Mouse (Mus musculus): ENCODE results near the gene Lelp1. TPM values are rescaled to one million over a fixed set of nuclear protein-coding genes. Genes with fewer than 3 reads are reported as not detected.

Lelp1 gene
- total RNA-seq (2021) (not detected), polyA plus RNA-seq (2012; rRNA removed) (0.35 and 0.39 TPM in 2 replicates)
- long read RNA-seq, result 0 reads

- H3K27ac ChIP-seq, result no peak within 1 kb of the TSS
- WGBS, result 44% methylated on average over 1 of the region's 1 CpGs
- no peaks in the 10 kb centered on the region for H3K4me1 ChIP-seq (ENCODE audit: control insufficient read depth, insufficient read depth, low read length)
- H3K27me3 ChIP-seq (ENCODE audit: control insufficient read depth, insufficient read depth, low read length), result no peaks in the 10 kb centered on the region
- H3K36me3 ChIP-seq (ENCODE audit: control insufficient read depth, insufficient read depth, low read length), result no peaks in the 10 kb centered on the region
- TF ChIP-seq POLR2A (IDR thresholded peaks at IDR 0.05; ENCODE audit: insufficient read depth, low read depth, low read length), result no peak
- TF ChIP-seq CTCF (IDR thresholded peaks at IDR 0.05), result no peak
- TF ChIP-seq EP300 (IDR thresholded peaks at IDR 0.05; ENCODE audit: insufficient read depth, low read depth, low read length), result no peak
- no peak for DNase-seq
- no peak within 1 kb of the TSS for H3K9ac ChIP-seq (ENCODE audit: low read depth, low read length)
- no peak within 1 kb of the TSS for H3K4me3 ChIP-seq
- intact Hi-C loops (cut with DNase I), result no loop called here
- no peaks in the 10 kb centered on the region for H3K79me2 ChIP-seq (replicated peaks; ENCODE audit: control insufficient read depth, insufficient read depth, low read length)
These were observed at the start of gene Lelp1 for GRCm38 (mm10) chr3:92142644-92143043. TSS of gene Lelp1 (minus strand) at chr3:92142744.

- H3K4me3 ChIP-seq, result no peak overlapping the region
- no peaks in the 10 kb centered on the region for H3K27me3 ChIP-seq (ENCODE audit: control insufficient read depth, insufficient read depth, low read length)
- H3K9ac ChIP-seq (ENCODE audit: low read depth, low read length), result no peak overlapping the region
- WGBS, result 62% methylated on average over 1 of the region's 1 CpGs
- H3K27ac ChIP-seq, result no peak overlapping the region
- DNase-seq, result no peak
- intact Hi-C loops (cut with DNase I), result no loop called here
- TF ChIP-seq EP300 (IDR thresholded peaks at IDR 0.05; ENCODE audit: insufficient read depth, low read depth, low read length), result no peak
- no peak for TF ChIP-seq POLR2A (IDR thresholded peaks at IDR 0.05; ENCODE audit: insufficient read depth, low read depth, low read length)
- TF ChIP-seq CTCF (IDR thresholded peaks at IDR 0.05), result no peak
- H3K4me1 ChIP-seq (ENCODE audit: control insufficient read depth, insufficient read depth, low read length), result no peaks in the 10 kb centered on the region
- H3K36me3 ChIP-seq (ENCODE audit: control insufficient read depth, insufficient read depth, low read length), result no peaks in the 10 kb centered on the region
- no peaks in the 10 kb centered on the region for H3K79me2 ChIP-seq (replicated peaks; ENCODE audit: control insufficient read depth, insufficient read depth, low read length)
These were observed 34.3 kb upstream of the Lelp1 start for GRCm38 (mm10) chr3:92176880-92177279.

- intact Hi-C loops (cut with DNase I), result no loop called here
- DNase-seq, result no peak
- H3K4me1 ChIP-seq (ENCODE audit: control insufficient read depth, insufficient read depth, low read length), result no peaks in the 10 kb centered on the region
- H3K9ac ChIP-seq (ENCODE audit: low read depth, low read length), result no peak overlapping the region
- no peaks in the 10 kb centered on the region for H3K27me3 ChIP-seq (ENCODE audit: control insufficient read depth, insufficient read depth, low read length)
- 67% methylated on average over 3 of the region's 3 CpGs for WGBS
- no peaks in the 10 kb centered on the region for H3K79me2 ChIP-seq (replicated peaks; ENCODE audit: control insufficient read depth, insufficient read depth, low read length)
- H3K27ac ChIP-seq, result no peak overlapping the region
- H3K36me3 ChIP-seq (ENCODE audit: control insufficient read depth, insufficient read depth, low read length), result no peaks in the 10 kb centered on the region
- H3K4me3 ChIP-seq, result no peak overlapping the region
- TF ChIP-seq CTCF (IDR thresholded peaks at IDR 0.05), result no peak
- no peak for TF ChIP-seq POLR2A (IDR thresholded peaks at IDR 0.05; ENCODE audit: insufficient read depth, low read depth, low read length)
- no peak for TF ChIP-seq EP300 (IDR thresholded peaks at IDR 0.05; ENCODE audit: insufficient read depth, low read depth, low read length)
These were observed 27.3 kb upstream of the Lelp1 start for GRCm38 (mm10) chr3:92169847-92170246.

- peak; percentile 74 for TF ChIP-seq CTCF (IDR thresholded peaks at IDR 0.05)
- no peak for TF ChIP-seq POLR2A (IDR thresholded peaks at IDR 0.05; ENCODE audit: insufficient read depth, low read depth, low read length)
- TF ChIP-seq EP300 (IDR thresholded peaks at IDR 0.05; ENCODE audit: insufficient read depth, low read depth, low read length), result no peak
- intact Hi-C loops (cut with DNase I), result loop anchor here (10.0 kb wide), 1 partner anchor 451 kb away; the partner anchor contains the start of gene 2210017I01Rik
- no peaks in the 10 kb centered on the region for H3K27me3 ChIP-seq (ENCODE audit: control insufficient read depth, insufficient read depth, low read length)
- no peaks in the 10 kb centered on the region for H3K79me2 ChIP-seq (replicated peaks; ENCODE audit: control insufficient read depth, insufficient read depth, low read length)
- H3K36me3 ChIP-seq (ENCODE audit: control insufficient read depth, insufficient read depth, low read length), result no peaks in the 10 kb centered on the region
- no peak for DNase-seq
- no peak overlapping the region for H3K4me3 ChIP-seq
- H3K27ac ChIP-seq, result no peak overlapping the region
- no peak overlapping the region for H3K9ac ChIP-seq (ENCODE audit: low read depth, low read length)
- no peaks in the 10 kb centered on the region for H3K4me1 ChIP-seq (ENCODE audit: control insufficient read depth, insufficient read depth, low read length)
These were observed 10.8 kb upstream of the Lelp1 start for GRCm38 (mm10) chr3:92153322-92153721.

DNA sequence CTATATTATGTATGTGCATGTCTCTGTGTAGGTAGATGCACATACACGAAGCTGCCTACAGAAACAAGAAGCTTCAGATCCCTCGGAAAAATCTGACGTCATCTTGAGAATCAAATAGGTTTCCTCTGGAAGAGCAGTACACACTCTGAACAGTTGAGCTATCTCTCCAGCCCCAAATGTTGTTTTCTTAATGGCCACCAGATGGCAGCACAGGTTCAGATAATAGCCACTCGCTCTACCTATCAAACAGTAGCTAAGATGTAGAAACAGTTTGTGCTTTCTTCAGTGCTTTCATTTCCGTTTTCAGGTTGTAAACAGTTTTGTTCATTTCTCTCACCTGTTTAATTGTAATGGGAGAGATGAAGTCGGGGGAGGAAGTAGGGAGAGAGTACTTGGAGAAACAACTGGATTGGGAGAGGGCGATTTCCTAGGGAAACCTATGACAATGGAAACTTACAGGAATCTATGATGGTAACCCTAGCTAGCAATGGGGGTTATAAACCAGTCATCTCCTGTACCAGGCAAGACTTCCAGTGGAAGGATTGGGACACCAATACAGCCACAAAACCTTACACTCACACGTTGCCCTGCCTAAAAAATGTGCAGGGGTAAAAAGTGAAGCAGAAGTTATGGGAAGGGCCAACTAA, 8.2 kb upstream of the Lelp1 start:
- no peak overlapping the region for H3K27ac ChIP-seq
- no peaks in the 10 kb centered on the region for H3K79me2 ChIP-seq (replicated peaks; ENCODE audit: control insufficient read depth, insufficient read depth, low read length)
- no peak overlapping the region for H3K9ac ChIP-seq (ENCODE audit: low read depth, low read length)
- intact Hi-C loops (cut with DNase I), result loop anchor here (2.0 to 10.0 kb wide), 2 partner anchors 360 to 454 kb away; partner anchors contain the start of gene 2210017I01Rik
- H3K4me1 ChIP-seq (ENCODE audit: control insufficient read depth, insufficient read depth, low read length), result no peaks in the 10 kb centered on the region
- no peaks in the 10 kb centered on the region for H3K27me3 ChIP-seq (ENCODE audit: control insufficient read depth, insufficient read depth, low read length)
- peak; percentile 86 for TF ChIP-seq CTCF (IDR thresholded peaks at IDR 0.05)
- no peak for TF ChIP-seq POLR2A (IDR thresholded peaks at IDR 0.05; ENCODE audit: insufficient read depth, low read depth, low read length)
- WGBS, result 21% methylated on average over 8 of the region's 8 CpGs
- no peak overlapping the region for H3K4me3 ChIP-seq
- H3K36me3 ChIP-seq (ENCODE audit: control insufficient read depth, insufficient read depth, low read length), result no peaks in the 10 kb centered on the region
- no peak for DNase-seq

- no peaks in the 10 kb centered on the region for H3K4me1 ChIP-seq (ENCODE audit: control insufficient read depth, insufficient read depth, low read length)
- H3K4me3 ChIP-seq, result no peak overlapping the region
- intact Hi-C loops (cut with DNase I), result no loop called here
- WGBS, result 61% methylated on average over 5 of the region's 5 CpGs
- H3K27me3 ChIP-seq (ENCODE audit: control insufficient read depth, insufficient read depth, low read length), result no peaks in the 10 kb centered on the region
- no peak overlapping the region for H3K9ac ChIP-seq (ENCODE audit: low read depth, low read length)
- H3K36me3 ChIP-seq (ENCODE audit: control insufficient read depth, insufficient read depth, low read length), result no peaks in the 10 kb centered on the region
- no peak overlapping the region for H3K27ac ChIP-seq
- TF ChIP-seq EP300 (IDR thresholded peaks at IDR 0.05; ENCODE audit: insufficient read depth, low read depth, low read length) (no peak), CTCF (IDR thresholded peaks at IDR 0.05) (no peak), POLR2A (IDR thresholded peaks at IDR 0.05; ENCODE audit: insufficient read depth, low read depth, low read length) (no peak)
- no peaks in the 10 kb centered on the region for H3K79me2 ChIP-seq (replicated peaks; ENCODE audit: control insufficient read depth, insufficient read depth, low read length)
- DNase-seq, result no peak
These were observed 5.4 kb upstream of the Lelp1 start for GRCm38 (mm10) chr3:92147913-92148312.
